ENCODE assay signal across 20 mouse cellular contexts in the genomic region with DNA sequence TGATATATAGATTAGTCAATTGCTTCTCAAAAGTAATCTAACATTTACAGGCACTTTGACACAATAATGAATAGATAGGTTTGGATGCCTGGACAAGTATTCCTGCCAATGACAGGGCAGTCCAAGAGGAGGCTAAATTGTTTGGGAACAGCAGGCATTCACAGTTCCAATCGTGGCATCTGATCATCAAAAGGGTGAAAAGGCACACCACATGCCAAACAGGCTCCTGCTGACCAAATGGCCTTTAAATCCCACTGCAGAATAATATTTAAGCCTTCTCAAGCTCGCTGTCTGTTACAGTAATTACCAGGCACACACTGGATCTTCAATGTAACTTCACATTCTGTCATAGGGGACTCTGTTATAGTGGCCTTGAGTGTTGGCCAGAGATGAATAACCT.
DNase-seq lines count a peak whose midpoint lies in the region; ATAC-seq and TF ChIP-seq lines count a peak whose summit lies in the region.
"Had no signal": no experiment of that assay in that cellular context is flagged by ENCODE, and none has a peak within 500 bp of the region (broad histone marks: within the 10 kb centered on the region; RNA-seq: fewer than 3 reads in every experiment).

No protein-coding gene starts in this region.

- no peak for TF ChIP-seq POLR2A in cerebellum, adult 2 months (IDR thresholded peaks at IDR 0.05; ENCODE audit: borderline replicate concordance, insufficient read depth, low read length)

- DNase-seq in adrenal gland, adult 2 months = peak; percentile 13
- DNase-seq in adrenal gland, postnatal 36 days = no peak
- peak; percentile 59 to 86 for DNase-seq in cerebellum, adult 2 months
- peak; percentile 16 to 38 for DNase-seq in cerebellum, postnatal 10 days
- no peak for DNase-seq in kidney, adult 11 months
- DNase-seq in layer of hippocampus, postnatal 36 days = no peak
- DNase-seq: B cell, adult 2 months; gastrocnemius, postnatal 14 days; heart, adult 2 months; heart, postnatal 14 days; kidney, adult 18-20 months had no signal

- H3K4me2 ChIP-seq in midbrain, embryonic 13.5 days (replicated peaks) = no peak overlapping the region
- H3K4me2 ChIP-seq: embryonic facial prominence, embryonic 13.5 days; forebrain, embryonic 12.5 days; heart, embryonic 11.5 days; heart, embryonic 15.5 days; hindbrain, embryonic 13.5 days had no signal

- peaks cover 3% of the 10 kb centered on the region; the same call in 1 of the 2 replicates for H3K4me1 ChIP-seq in cerebellum, adult 2 months (ENCODE audit: control insufficient read depth, insufficient read depth, low read length)
- H3K4me1 ChIP-seq in midbrain, embryonic 13.5 days (replicated peaks) = no peaks in the 10 kb centered on the region
- H3K4me1 ChIP-seq: embryonic facial prominence, embryonic 13.5 days; forebrain, embryonic 12.5 days; heart, embryonic 15.5 days; hindbrain, embryonic 13.5 days had no signal

- H3K36me3 ChIP-seq in midbrain, embryonic 13.5 days = no peaks in the 10 kb centered on the region
- H3K36me3 ChIP-seq: embryonic facial prominence, embryonic 13.5 days; forebrain, embryonic 12.5 days; heart, embryonic 15.5 days; hindbrain, embryonic 13.5 days had no signal

- H3K9me3 ChIP-seq in midbrain, embryonic 13.5 days = no peaks in the 10 kb centered on the region
- H3K9me3 ChIP-seq: embryonic facial prominence, embryonic 13.5 days; forebrain, embryonic 12.5 days; heart, embryonic 15.5 days; hindbrain, embryonic 13.5 days had no signal

- H3K27ac ChIP-seq in cerebellum, adult 2 months (ENCODE audit: insufficient read depth, low read length) = no peak overlapping the region
- no peak overlapping the region for H3K27ac ChIP-seq in midbrain, embryonic 13.5 days
- H3K27ac ChIP-seq: embryonic facial prominence, embryonic 13.5 days; forebrain, embryonic 12.5 days; heart, adult 2 months; heart, embryonic 15.5 days; hindbrain, embryonic 13.5 days; hindbrain, postnatal 0 days had no signal

- TF ChIP-seq CTCF in cerebellum, adult 2 months (IDR thresholded peaks at IDR 0.05; ENCODE audit: borderline replicate concordance, insufficient read depth, low read depth, low read length) = no peak

- no peak overlapping the region for H3K9ac ChIP-seq in midbrain, embryonic 13.5 days (replicated peaks)
- H3K9ac ChIP-seq: embryonic facial prominence, embryonic 13.5 days; forebrain, embryonic 12.5 days; heart, embryonic 15.5 days; hindbrain, embryonic 13.5 days had no signal

- H3K4me3 ChIP-seq in cerebellum, adult 2 months (replicated peaks; ENCODE audit: insufficient read depth, low read depth, low read length) = no peak overlapping the region
- H3K4me3 ChIP-seq in midbrain, embryonic 13.5 days (replicated peaks) = no peak overlapping the region
- H3K4me3 ChIP-seq: embryonic facial prominence, embryonic 13.5 days; forebrain, embryonic 12.5 days; heart, adult 2 months; heart, embryonic 15.5 days; hindbrain, embryonic 13.5 days had no signal

- no peaks in the 10 kb centered on the region for H3K27me3 ChIP-seq in cerebellum, adult 2 months (ENCODE audit: control insufficient read depth, insufficient read depth, low read length)
- no peaks in the 10 kb centered on the region for H3K27me3 ChIP-seq in midbrain, embryonic 13.5 days
- H3K27me3 ChIP-seq: embryonic facial prominence, embryonic 13.5 days; forebrain, embryonic 12.5 days; heart, embryonic 15.5 days; hindbrain, embryonic 13.5 days had no signal

- WGBS in cerebellum, adult 2 months = 11% methylated on average over 2 of the region's 2 CpGs
- WGBS in midbrain, embryonic 13.5 days = 60% methylated on average over 2 of the region's 2 CpGs

- no peak for ATAC-seq in midbrain, embryonic 13.5 days
- ATAC-seq: activated CD4-positive, CD25-positive, alpha-beta regulatory T cell, adult 4 months; forebrain, embryonic 16.5 days; hindbrain, postnatal 0 days had no signal

Comparison
In these comparisons a context has a peak if more than half of its experiments do, and no peak if none do; other contexts are left out.
1. DNase-seq: peak in adrenal gland, adult 2 months (single experiment), cerebellum, adult 2 months (2 of 2) and cerebellum, postnatal 10 days (2 of 2); none in adrenal gland, postnatal 36 days (0 of 2), kidney, adult 11 months (single experiment) and layer of hippocampus, postnatal 36 days (0 of 2).